Mouse (Mus musculus) heart, embryonic 16.5 days (tissue): ENCODE results near the gene Oaz1. TPM values are rescaled to one million over a fixed set of nuclear protein-coding genes. Genes with fewer than 3 reads are reported as not detected.
A peak's percentile ranks its signal among the peaks of the same experiment; 100 is the strongest.

Source experiments
- ATAC-seq: fragments of 200-750 bp; cut with Nextera tagmentation; replicated peaks from 2 replicates; pipeline ENCODE4 v1.8.0; 2017; ENCODE audit warnings: moderate number of reproducible peaks; ENCODE audit not compliant: insufficient read depth, low FRiP score; ENCODE audit errors: extremely low read depth
- H3K27ac ChIP-seq: fragments of 300-500 bp; sonication (generic); 2 replicates; pipeline ENCODE4 v1.5.1; 2014; ENCODE audit warnings: mild to moderate bottlenecking, low read length, control low read depth, moderate library complexity
- H3K27me3 ChIP-seq: fragments of 300-500 bp; sonication (generic); 2 replicates; pipeline ENCODE4 v1.6.1; 2014; ENCODE audit warnings: low read length, mixed read lengths; ENCODE audit not compliant: control insufficient read depth, insufficient read depth
- H3K36me3 ChIP-seq: fragments of 300-500 bp; sonication (generic); 2 replicates; pipeline ENCODE4 v1.6.1; 2014; ENCODE audit not compliant: control insufficient read depth, insufficient read depth
- H3K4me1 ChIP-seq: fragments of 300-500 bp; sonication (generic); 2 replicates; pipeline ENCODE4 v1.6.1; 2014; ENCODE audit warnings: low read length, mixed read lengths; ENCODE audit not compliant: control insufficient read depth, insufficient read depth
- H3K4me2 ChIP-seq: fragments of 300-500 bp; sonication (generic); 2 replicates; pipeline ENCODE4 v1.6.1; 2014; ENCODE audit warnings: low read depth, mild to moderate bottlenecking, control low read depth, low read length
- H3K4me3 ChIP-seq: fragments of 300-500 bp; sonication (generic); 2 replicates; pipeline ENCODE4 v1.5.1; 2014; ENCODE audit warnings: mild to moderate bottlenecking, control low read depth, low read length
- H3K9ac ChIP-seq: fragments of 300-500 bp; sonication (generic); 2 replicates; pipeline ENCODE4 v1.6.1; 2014; ENCODE audit warnings: low read length, control low read depth
- H3K9me3 ChIP-seq: fragments of 300-500 bp; sonication (generic); replicated peaks from 2 replicates; pipeline ENCODE4 v1.6.1; 2016; ENCODE audit warnings: low read length; ENCODE audit not compliant: control insufficient read depth
- WGBS: fragments of 180-500 bp; shearing (Covaris S2); extraction: QIAGEN DNeasy Blood & Tissue Kit; methylation state at CpG from one replicate; pipeline ENCODE4 v1.1.7; 2014; 5-methylcytosine and 5-hydroxymethylcytosine counted together
- polyA plus RNA-seq: library from polyadenylated mRNA; unstranded; fragments of >200 nt; fragmentation: Nextera tagmentation; extraction: Ambion mirVana; gene quantifications from 2 replicates; pipeline ENCODE4 v1.2.1, GENCODE M21; 2015

Oaz1 gene
- polyA plus RNA-seq, 1 experiment from 2014 or later = 2,111 TPM

DNA sequence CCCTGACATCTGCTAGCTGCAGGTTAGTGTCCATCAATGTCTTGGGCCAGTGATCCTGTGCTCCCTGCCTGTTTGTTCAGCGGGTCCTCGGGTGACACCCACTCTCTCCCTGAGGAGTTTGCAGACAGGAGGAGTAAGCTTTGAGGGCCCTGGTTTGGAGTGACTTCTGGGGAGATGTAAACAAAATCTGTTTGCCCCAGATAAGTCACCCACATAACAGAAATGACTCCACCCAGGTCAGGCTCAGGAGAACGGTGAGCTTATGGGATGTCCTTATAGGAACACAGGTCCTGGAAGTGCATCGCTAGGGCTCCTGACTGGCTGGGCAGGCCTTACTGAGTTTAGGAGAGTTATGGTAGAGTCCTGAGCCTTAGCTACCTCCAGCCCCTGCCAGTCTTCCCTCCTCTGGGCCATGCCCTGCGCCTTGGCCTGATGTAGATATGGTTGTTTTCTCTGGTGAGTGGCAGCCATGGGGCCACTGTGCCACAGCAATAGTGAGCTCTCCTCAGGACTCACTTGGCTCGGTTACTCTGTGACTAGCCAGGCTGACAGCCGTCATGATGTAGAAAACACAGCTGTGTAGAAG, 32.0 kb downstream of the Oaz1 start:
- no peak for ATAC-seq
- no peak overlapping the region for H3K4me3 ChIP-seq
- H3K27ac ChIP-seq = no peak overlapping the region

DNA sequence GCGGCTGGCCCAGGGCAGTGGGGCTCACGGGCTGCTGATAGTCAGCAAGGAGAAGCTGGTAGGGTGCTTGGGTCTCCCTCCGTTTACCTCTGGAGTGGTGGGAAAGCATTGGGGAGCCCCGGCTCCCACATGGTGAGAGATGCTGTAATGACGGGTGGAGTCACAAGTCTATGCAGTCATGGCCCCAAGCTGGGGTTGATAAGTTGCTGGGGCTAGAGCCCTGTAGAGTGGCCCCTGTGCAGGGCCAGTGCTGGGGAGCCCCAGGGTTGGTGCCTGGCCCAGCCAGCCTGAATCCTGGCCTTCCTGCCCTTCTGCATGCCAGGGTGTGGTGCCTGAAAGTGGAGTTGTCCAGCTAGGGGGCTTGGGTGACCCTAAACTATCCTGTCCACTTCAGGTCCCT, 35.8 kb downstream of the Oaz1 start:
- 89% methylated on average over 5 of the region's 5 CpGs for WGBS
- H3K27ac ChIP-seq = no peak overlapping the region

More for the DNA sequence above, 32.0 kb downstream of the Oaz1 start:
- Histone ChIP-seq H3K9me3 (no peaks in the 10 kb centered on the region), H3K9ac (no peak overlapping the region), H3K27me3 (no peaks in the 10 kb centered on the region), H3K36me3 (peaks cover 8% of the 10 kb centered on the region; the same call in 1 of the 2 replicates), H3K4me1 (peaks cover 19% of the 10 kb centered on the region), H3K4me2 (no peak overlapping the region)
- WGBS = 71% methylated on average over 7 of the region's 7 CpGs

DNA sequence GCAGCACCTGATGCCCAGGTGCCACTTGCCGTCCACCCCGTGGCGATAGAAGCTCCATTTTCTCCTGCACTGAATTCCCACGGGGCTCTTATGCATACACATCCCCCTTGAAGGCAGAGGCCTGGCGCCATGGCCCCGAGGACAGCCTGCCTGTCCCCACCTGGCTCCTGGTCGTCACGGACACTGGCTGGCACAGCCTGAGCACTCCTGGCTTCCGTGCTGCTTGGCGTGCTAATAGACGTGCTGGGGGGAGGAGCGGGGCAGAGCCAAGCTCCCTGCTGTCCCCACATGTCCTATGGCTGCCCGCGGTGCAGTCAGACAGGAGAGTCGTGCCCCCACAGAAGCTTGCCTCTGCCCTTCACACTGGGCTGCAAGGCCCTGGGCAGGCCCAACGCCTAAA, 38.0 kb downstream of the Oaz1 start:
- H3K9ac ChIP-seq = no peak overlapping the region
- 92% methylated on average over 16 of the region's 16 CpGs for WGBS
- H3K4me1 ChIP-seq = no peaks in the 10 kb centered on the region

More for the DNA sequence above, 35.8 kb downstream of the Oaz1 start:
- Histone ChIP-seq H3K9me3 (no peaks in the 10 kb centered on the region), H3K4me2 (no peak overlapping the region), H3K4me3 (no peak overlapping the region), H3K36me3 (peaks cover 17% of the 10 kb centered on the region; the same call in 1 of the 2 replicates), H3K27me3 (no peaks in the 10 kb centered on the region), H3K4me1 (no peaks in the 10 kb centered on the region), H3K9ac (no peak overlapping the region)
- no peak for ATAC-seq

DNA sequence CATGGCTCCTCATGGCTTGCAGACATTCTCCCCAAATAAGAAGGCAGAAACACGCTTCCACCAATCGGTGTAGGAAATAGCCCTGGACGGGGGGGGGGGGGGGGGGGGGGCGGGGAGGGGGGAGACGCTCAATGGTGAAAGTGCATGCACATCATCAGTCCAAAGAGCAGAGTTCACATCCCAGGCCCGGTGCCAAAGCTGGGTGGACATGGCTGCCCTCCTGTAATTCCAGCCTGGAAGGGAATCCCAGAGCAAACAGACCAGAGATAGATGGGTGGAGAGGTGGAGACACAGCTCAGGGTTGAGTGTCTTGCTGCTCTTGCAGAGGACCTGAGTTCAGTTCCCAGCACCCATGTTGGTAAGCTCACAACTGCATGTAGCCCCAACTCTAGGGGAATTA, 44.5 kb downstream of the Oaz1 start:
- no peaks in the 10 kb centered on the region for H3K27me3 ChIP-seq
- peaks cover 3% of the 10 kb centered on the region; the same call in 1 of the 2 replicates for H3K36me3 ChIP-seq
- WGBS = 80% methylated on average over 3 of the region's 6 CpGs
- no peak overlapping the region for H3K27ac ChIP-seq
- no peak overlapping the region for H3K4me2 ChIP-seq
- H3K4me3 ChIP-seq = no peak overlapping the region
- no peak for ATAC-seq
- H3K9me3 ChIP-seq = no peaks in the 10 kb centered on the region
- no peak overlapping the region for H3K9ac ChIP-seq
- H3K4me1 ChIP-seq = no peaks in the 10 kb centered on the region

More for the DNA sequence above, 38.0 kb downstream of the Oaz1 start:
- H3K27ac ChIP-seq = no peak overlapping the region
- H3K4me2 ChIP-seq = no peak overlapping the region
- ATAC-seq = no peak
- no peak overlapping the region for H3K4me3 ChIP-seq
- peaks cover 20% of the 10 kb centered on the region; the same call in 1 of the 2 replicates for H3K36me3 ChIP-seq
- H3K27me3 ChIP-seq = no peaks in the 10 kb centered on the region
- no peaks in the 10 kb centered on the region for H3K9me3 ChIP-seq

DNA sequence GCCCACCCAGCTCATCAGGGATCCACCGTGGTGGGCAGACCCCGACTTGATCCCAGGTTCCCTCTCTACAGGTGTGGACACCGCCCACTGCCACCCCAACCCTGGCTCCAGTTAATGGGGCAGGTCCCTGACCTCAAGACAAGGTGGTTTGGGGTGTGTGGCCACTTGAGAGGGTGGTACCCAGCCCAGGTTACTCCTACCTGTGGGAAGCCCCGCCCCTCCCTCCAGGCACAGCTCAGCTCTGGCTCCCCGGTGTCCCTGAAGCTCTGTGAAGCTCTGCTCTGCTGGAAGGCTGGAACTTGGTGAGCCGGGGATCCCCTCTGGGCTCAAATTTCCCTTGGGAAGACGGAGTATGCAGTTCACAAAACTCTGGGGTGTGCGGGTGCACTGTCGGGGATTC, 45.1 kb downstream of the Oaz1 start, which contains the start of gene Tmprss9:
TSS of gene Tmprss9 (plus strand) at position 268 of the 400 bp plus-strand sequence.
- H3K27me3 ChIP-seq = no peaks in the 10 kb centered on the region
- H3K36me3 ChIP-seq = peaks cover 3% of the 10 kb centered on the region; the same call in 1 of the 2 replicates
- H3K9ac ChIP-seq = no peak within 1 kb of the TSS
- no peak for ATAC-seq
- no peak within 1 kb of the TSS for H3K27ac ChIP-seq
- H3K4me1 ChIP-seq = peaks cover under 1% of the 10 kb centered on the region; the same call in 1 of the 2 replicates
- H3K4me3 ChIP-seq = no peak within 1 kb of the TSS
- WGBS = 22% methylated on average over 9 of the region's 9 CpGs
- H3K4me2 ChIP-seq = no peak within 1 kb of the TSS
- no peaks in the 10 kb centered on the region for H3K9me3 ChIP-seq

DNA sequence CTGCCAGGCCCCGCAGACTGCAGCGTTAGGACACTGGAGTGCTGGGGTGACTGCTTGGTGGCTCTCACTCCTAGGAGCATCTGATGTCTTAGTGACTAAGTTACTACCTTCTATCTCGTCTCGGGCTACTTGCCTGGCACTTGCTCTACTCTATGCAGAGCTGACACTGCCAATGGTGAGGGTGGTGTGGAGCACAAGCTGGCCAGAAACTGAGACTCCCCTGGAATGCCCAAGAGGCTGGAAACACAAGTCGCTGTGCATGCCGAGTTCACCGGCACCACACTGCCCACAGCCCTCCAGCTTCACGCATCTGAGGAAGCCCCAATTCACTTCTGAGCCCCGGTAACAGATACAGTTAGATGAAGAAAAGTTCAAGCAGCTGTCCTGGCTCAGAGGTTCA, 47.6 kb downstream of the Oaz1 start:
- no peak for ATAC-seq
- 77% methylated on average over 9 of the region's 9 CpGs for WGBS
- no peaks in the 10 kb centered on the region for H3K36me3 ChIP-seq

DNA sequence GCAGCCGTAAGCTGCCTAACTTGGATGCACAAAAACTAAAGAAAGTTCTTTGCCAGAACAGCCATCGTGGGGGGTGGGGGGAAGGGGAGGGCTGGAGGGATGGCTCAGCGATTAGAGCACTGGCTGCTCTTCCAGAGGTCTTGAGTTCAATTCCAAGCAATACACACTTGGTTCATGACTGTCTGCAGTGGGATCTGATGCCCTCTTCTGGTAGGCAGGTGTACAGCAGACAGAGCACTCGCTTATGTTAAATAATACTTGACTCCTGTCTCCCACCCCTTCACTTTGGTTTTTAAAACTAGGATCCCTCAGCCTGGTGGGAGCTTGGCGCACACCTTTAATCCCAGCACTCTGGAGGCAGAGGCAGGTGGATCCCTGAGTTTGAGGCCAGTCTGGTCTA, 49.6 kb downstream of the Oaz1 start:
- H3K9ac ChIP-seq = no peak overlapping the region
- H3K9me3 ChIP-seq = no peaks in the 10 kb centered on the region
- no peaks in the 10 kb centered on the region for H3K36me3 ChIP-seq
- no peaks in the 10 kb centered on the region for H3K27me3 ChIP-seq
- no peak overlapping the region for H3K27ac ChIP-seq
- no peak for ATAC-seq
- H3K4me3 ChIP-seq = no peak overlapping the region
- H3K4me1 ChIP-seq = peaks cover 7% of the 10 kb centered on the region
- no peak overlapping the region for H3K4me2 ChIP-seq
- 26% methylated on average over 5 of the region's 5 CpGs for WGBS

More for the DNA sequence above, 47.6 kb downstream of the Oaz1 start:
- H3K27me3 ChIP-seq = no peaks in the 10 kb centered on the region
- H3K4me1 ChIP-seq = peaks cover 7% of the 10 kb centered on the region
- H3K9me3 ChIP-seq = no peaks in the 10 kb centered on the region
- no peak overlapping the region for H3K4me2 ChIP-seq
- H3K9ac ChIP-seq = no peak overlapping the region
- H3K4me3 ChIP-seq = no peak overlapping the region
- H3K27ac ChIP-seq = no peak overlapping the region

DNA sequence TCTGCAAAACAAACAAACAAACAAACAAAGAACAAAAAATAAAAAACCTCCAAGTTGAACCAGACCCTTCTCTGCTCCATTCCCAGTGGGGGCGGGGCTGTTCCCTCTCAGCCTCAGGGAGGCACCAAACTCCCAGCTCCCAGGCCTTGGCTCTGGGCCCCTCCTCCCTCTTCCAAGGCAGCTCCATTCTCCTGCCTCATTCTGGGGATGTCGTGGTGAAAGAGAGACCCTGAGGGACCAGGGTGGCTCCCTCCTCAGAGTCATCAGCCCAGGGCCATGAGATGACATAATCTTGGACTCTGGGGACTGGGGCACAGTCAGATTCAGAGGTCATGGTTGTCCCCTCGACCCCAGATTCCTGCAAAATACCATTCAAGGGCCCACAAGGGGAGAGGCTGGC, 50.1 kb downstream of the Oaz1 start:
- Histone ChIP-seq H3K4me1 (peaks cover 7% of the 10 kb centered on the region), H3K4me3 (no peak overlapping the region), H3K9me3 (no peaks in the 10 kb centered on the region), H3K27me3 (no peaks in the 10 kb centered on the region), H3K27ac (no peak overlapping the region), H3K4me2 (no peak overlapping the region), H3K36me3 (no peaks in the 10 kb centered on the region), H3K9ac (peak overlapping the region; percentile 37; the same call in 1 of the 2 replicates)
- no peak for ATAC-seq
- WGBS = 31% methylated on average over 3 of the region's 3 CpGs
